Mouse (Mus musculus) CH12.LX (cell line): ENCODE data around the gene Macrod2.

Source experiments
- CHD2 ChIP-seq: IDR thresholded peaks from 2 replicates; pipeline ENCODE4 v1.6.1; 2011; ENCODE audit warnings: low read length, improper control_type of control experiment
- CTCF ChIP-seq, 2 experiments: IDR thresholded peaks in 1 of 2; conservative IDR thresholded peaks in 1 of 2; 2 replicates each; pipeline ENCODE4 v1.5.1; 2011 to 2012; ENCODE audit warnings: low read depth in 2 of 2, low read length in 2 of 2, improper control_type of control experiment in 1 of 2, inconsistent platforms in 1 of 2, mild to moderate bottlenecking in 1 of 2, moderate library complexity in 1 of 2
- E2F4 ChIP-seq: IDR thresholded peaks from 2 replicates; pipeline ENCODE4 v1.6.1; 2011; ENCODE audit warnings: low read depth, low read length, improper control_type of control experiment; ENCODE audit not compliant: insufficient replicate concordance
- EP300 ChIP-seq: IDR thresholded peaks from 2 replicates; pipeline ENCODE4 v1.6.1; 2011; ENCODE audit warnings: low read length, improper control_type of control experiment
- HCFC1 ChIP-seq: IDR thresholded peaks from 2 replicates; pipeline ENCODE4 v1.6.1; 2012; ENCODE audit warnings: low read depth, mild to moderate bottlenecking, inconsistent platforms, low read length, improper control_type of control experiment
- JUN ChIP-seq: IDR thresholded peaks from 2 replicates; pipeline ENCODE4 v1.6.1; 2011; ENCODE audit warnings: low read depth, mild to moderate bottlenecking, low read length, improper control_type of control experiment, moderate library complexity; ENCODE audit not compliant: insufficient read depth
- MAZ ChIP-seq: IDR thresholded peaks from 2 replicates; pipeline ENCODE4 v1.6.1; 2012; ENCODE audit warnings: low read depth, mild to moderate bottlenecking, inconsistent platforms, low read length, improper control_type of control experiment, moderate library complexity
- MYC ChIP-seq: IDR thresholded peaks from 2 replicates; pipeline ENCODE4 v1.6.1; 2011; ENCODE audit warnings: low read depth, mild to moderate bottlenecking, improper control_type of control experiment, low read length
- PAX5 ChIP-seq: IDR thresholded peaks from 2 replicates; pipeline ENCODE4 v1.6.1; 2012; ENCODE audit warnings: low read length, inconsistent platforms, mixed read lengths
- POLR2A ChIP-seq: IDR thresholded peaks from 2 replicates; pipeline ENCODE4 v1.6.1; 2011; ENCODE audit warnings: low read depth, mild to moderate bottlenecking, improper control_type of control experiment, low read length
- USF1 ChIP-seq: IDR thresholded peaks from 2 replicates; pipeline ENCODE4 v1.6.1; 2014; ENCODE audit warnings: low read depth, mild to moderate bottlenecking, inconsistent platforms, low read length, improper control_type of control experiment
- ZNF384 ChIP-seq: IDR thresholded peaks from 2 replicates; pipeline ENCODE4 v1.6.1; 2012; ENCODE audit warnings: low read depth, low read length, improper control_type of control experiment, inconsistent platforms

GRCm38 (mm10) chr2:142169649-142170048, 1774.5 kb downstream of the Macrod2 start:
- TF ChIP-seq POLR2A (no peak), USF1 (no peak), CHD2 (no peak), JUN (no peak), MAZ (no peak), CTCF (conservative IDR thresholded peaks at IDR 0.05 in 1 of 2, IDR thresholded peaks at IDR 0.05 in 1 of 2; ENCODE audit: low read depth in 2 of 2, low read length in 2 of 2) (no peak), HCFC1 (no peak), EP300 (no peak), ZNF384 (no peak), PAX5 (no peak), E2F4 (no peak), MYC (no peak)
